Mouse (Mus musculus): ENCODE data around the gene A430078G23Rik. TPM values are rescaled to one million over a fixed set of nuclear protein-coding genes. Genes with fewer than 3 reads are reported as not detected.
"Not testable (repeated sequence)": the region's sequence is repeated elsewhere in the genome, so short reads cannot be mapped to it uniquely, and the experiment has no call there.

Gene A430078G23Rik
- polyA plus RNA-seq, 1 experiment from 2014 or later: not detected

DNA sequence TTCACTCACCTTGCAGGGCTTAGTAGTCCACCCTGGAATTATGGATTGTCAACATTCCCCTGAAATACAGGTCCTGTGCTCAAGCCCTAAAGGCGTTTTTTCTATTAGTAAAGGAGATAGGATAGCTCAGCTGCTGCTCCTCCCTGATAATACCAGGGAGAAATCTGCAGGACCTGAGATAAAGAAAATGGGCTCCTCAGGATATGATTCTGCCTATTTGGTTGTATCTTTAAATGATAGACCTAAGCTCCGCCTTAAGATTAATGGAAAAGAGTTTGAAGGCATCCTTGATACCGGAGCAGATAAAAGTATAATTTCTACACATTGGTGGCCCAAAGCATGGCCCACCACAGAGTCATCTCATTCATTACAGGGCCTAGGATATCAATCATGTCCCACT is 12.5 kb upstream of the A430078G23Rik start:
- H3K4me2 ChIP-seq (replicated peaks; ENCODE audit: low read depth, low read length); H3K27ac ChIP-seq (ENCODE audit: low read depth, low read length); DNase-seq (ENCODE audit: low spot score); H3K9ac ChIP-seq (ENCODE audit: low read depth, low read length); H3K9me3 ChIP-seq (ENCODE audit: control insufficient read depth, low read length); H3K36me3 ChIP-seq (ENCODE audit: control insufficient read depth, insufficient read depth, low read length); H3K27me3 ChIP-seq (ENCODE audit: control insufficient read depth, insufficient read depth, low read length); ATAC-seq (ENCODE audit: low FRiP score); H3K4me1 ChIP-seq (replicated peaks; ENCODE audit: control insufficient read depth, insufficient read depth, low read length); H3K4me3 ChIP-seq (ENCODE audit: low read depth, low read length): not testable (repeated sequence)
- WGBS: 92% methylated on average over 1 of the region's 3 CpGs

GRCm38 (mm10) chr8:3345337-3345736 is 7.9 kb upstream of the A430078G23Rik start:
- Histone ChIP-seq H3K4me3 (ENCODE audit: low read depth, low read length) (no peak overlapping the region), H3K4me1 (replicated peaks; ENCODE audit: control insufficient read depth, insufficient read depth, low read length) (no peaks in the 10 kb centered on the region), H3K9me3 (ENCODE audit: control insufficient read depth, low read length) (no peaks in the 10 kb centered on the region), H3K27me3 (ENCODE audit: control insufficient read depth, insufficient read depth, low read length) (no peaks in the 10 kb centered on the region), H3K27ac (ENCODE audit: low read depth, low read length) (no peak overlapping the region), H3K36me3 (ENCODE audit: control insufficient read depth, insufficient read depth, low read length) (no peaks in the 10 kb centered on the region), H3K9ac (ENCODE audit: low read depth, low read length) (no peak overlapping the region), H3K4me2 (replicated peaks; ENCODE audit: low read depth, low read length) (no peak overlapping the region)
- no peak for DNase-seq (ENCODE audit: low spot score)
- WGBS: 94% methylated on average over 6 of the region's 6 CpGs
- ATAC-seq (ENCODE audit: low FRiP score): no peak

DNA sequence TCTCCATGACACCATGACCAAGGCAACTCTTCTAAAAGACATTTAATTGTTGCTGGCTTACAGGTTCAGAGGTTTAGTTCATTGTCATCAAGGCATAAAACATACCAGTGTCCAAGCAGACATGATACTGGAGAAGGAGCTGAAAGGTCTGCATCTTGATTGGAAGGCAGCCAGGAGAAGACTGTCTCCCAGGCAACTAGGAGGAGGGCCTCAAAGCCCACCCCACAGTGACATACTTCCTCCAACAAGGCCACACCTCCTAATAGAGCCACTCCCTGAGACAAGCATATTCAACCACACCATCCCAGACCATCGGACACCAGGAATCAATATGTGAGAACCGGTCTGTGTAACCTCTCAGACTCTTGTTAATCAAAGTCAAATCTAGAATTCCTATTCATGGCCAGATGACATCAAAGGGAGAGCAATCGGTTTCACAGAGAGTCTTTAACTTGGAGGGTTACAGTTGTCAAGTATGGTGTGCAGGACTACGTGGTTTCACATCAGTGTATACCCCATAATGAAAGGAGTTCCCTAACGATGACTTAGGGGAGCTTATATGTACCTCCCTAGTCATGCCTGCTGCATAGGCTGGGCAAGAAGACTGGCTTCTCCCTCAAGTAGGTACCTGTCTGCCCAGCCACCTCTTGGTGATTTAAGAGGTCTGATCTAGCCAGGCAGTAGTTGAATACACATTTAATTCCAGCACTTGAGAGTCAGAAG is 6.4 kb upstream of the A430078G23Rik start:
- H3K27me3 ChIP-seq (ENCODE audit: control insufficient read depth, insufficient read depth, low read length): no peaks in the 10 kb centered on the region
- no peak overlapping the region for H3K4me2 ChIP-seq (replicated peaks; ENCODE audit: low read depth, low read length)
- ATAC-seq (ENCODE audit: low FRiP score) (no peak), DNase-seq (ENCODE audit: low spot score) (no peak)
- H3K9ac ChIP-seq (ENCODE audit: low read depth, low read length): no peak overlapping the region
- H3K36me3 ChIP-seq (ENCODE audit: control insufficient read depth, insufficient read depth, low read length): no peaks in the 10 kb centered on the region
- 83% methylated on average over 5 of the region's 5 CpGs for WGBS
- H3K4me1 ChIP-seq (replicated peaks; ENCODE audit: control insufficient read depth, insufficient read depth, low read length): no peaks in the 10 kb centered on the region
- no peak overlapping the region for H3K27ac ChIP-seq (ENCODE audit: low read depth, low read length)
- H3K4me3 ChIP-seq (ENCODE audit: low read depth, low read length): no peak overlapping the region
- no peaks in the 10 kb centered on the region for H3K9me3 ChIP-seq (ENCODE audit: control insufficient read depth, low read length)

GRCm38 (mm10) chr8:3348142-3348823 is 4.9 kb upstream of the A430078G23Rik start:
- DNase-seq (ENCODE audit: low spot score) (no peak), ATAC-seq (ENCODE audit: low FRiP score) (no peak)
- no peaks in the 10 kb centered on the region for H3K4me1 ChIP-seq (replicated peaks; ENCODE audit: control insufficient read depth, insufficient read depth, low read length)
- H3K4me3 ChIP-seq (ENCODE audit: low read depth, low read length): no peak overlapping the region
- 50% methylated on average over 13 of the region's 13 CpGs for WGBS
- no peaks in the 10 kb centered on the region for H3K36me3 ChIP-seq (ENCODE audit: control insufficient read depth, insufficient read depth, low read length)
- H3K27ac ChIP-seq (ENCODE audit: low read depth, low read length): no peak overlapping the region
- no peaks in the 10 kb centered on the region for H3K27me3 ChIP-seq (ENCODE audit: control insufficient read depth, insufficient read depth, low read length)
- no peak overlapping the region for H3K9ac ChIP-seq (ENCODE audit: low read depth, low read length)
- no peaks in the 10 kb centered on the region for H3K9me3 ChIP-seq (ENCODE audit: control insufficient read depth, low read length)
- no peak overlapping the region for H3K4me2 ChIP-seq (replicated peaks; ENCODE audit: low read depth, low read length)

- Histone ChIP-seq H3K9me3 (ENCODE audit: control insufficient read depth, low read length) (no peaks in the 10 kb centered on the region), H3K9ac (ENCODE audit: low read depth, low read length) (no peak overlapping the region), H3K4me1 (replicated peaks; ENCODE audit: control insufficient read depth, insufficient read depth, low read length) (no peaks in the 10 kb centered on the region), H3K27ac (ENCODE audit: low read depth, low read length) (no peak overlapping the region), H3K4me2 (replicated peaks; ENCODE audit: low read depth, low read length) (no peak overlapping the region), H3K27me3 (ENCODE audit: control insufficient read depth, insufficient read depth, low read length) (no peaks in the 10 kb centered on the region), H3K36me3 (ENCODE audit: control insufficient read depth, insufficient read depth, low read length) (no peaks in the 10 kb centered on the region), H3K4me3 (ENCODE audit: low read depth, low read length) (no peak overlapping the region)
- 69% methylated on average over 6 of the region's 6 CpGs for WGBS
- ATAC-seq (ENCODE audit: low FRiP score) (no peak), DNase-seq (ENCODE audit: low spot score) (no peak)
These were observed 2.5 kb upstream of the A430078G23Rik start for GRCm38 (mm10) chr8:3350747-3351146.

- H3K36me3 ChIP-seq (ENCODE audit: control insufficient read depth, insufficient read depth, low read length): no peaks in the 10 kb centered on the region
- no peak overlapping the region for H3K4me2 ChIP-seq (replicated peaks; ENCODE audit: low read depth, low read length)
- H3K27me3 ChIP-seq (ENCODE audit: control insufficient read depth, insufficient read depth, low read length): no peaks in the 10 kb centered on the region
- H3K9ac ChIP-seq (ENCODE audit: low read depth, low read length): no peak overlapping the region
- no peaks in the 10 kb centered on the region for H3K4me1 ChIP-seq (replicated peaks; ENCODE audit: control insufficient read depth, insufficient read depth, low read length)
- H3K4me3 ChIP-seq (ENCODE audit: low read depth, low read length): no peak overlapping the region
- ATAC-seq (ENCODE audit: low FRiP score) (no peak), DNase-seq (ENCODE audit: low spot score) (no peak)
- no peaks in the 10 kb centered on the region for H3K9me3 ChIP-seq (ENCODE audit: control insufficient read depth, low read length)
- H3K27ac ChIP-seq (ENCODE audit: low read depth, low read length): no peak overlapping the region
- 86% methylated on average over 6 of the region's 6 CpGs for WGBS
These were observed 500 bp upstream of the A430078G23Rik start for GRCm38 (mm10) chr8:3352715-3353114.

GRCm38 (mm10) chr8:3353811-3354442 is 712 bp downstream of the A430078G23Rik start:
- Histone ChIP-seq H3K36me3 (ENCODE audit: control insufficient read depth, insufficient read depth, low read length) (no peaks in the 10 kb centered on the region), H3K9me3 (ENCODE audit: control insufficient read depth, low read length) (no peaks in the 10 kb centered on the region), H3K27me3 (ENCODE audit: control insufficient read depth, insufficient read depth, low read length) (no peaks in the 10 kb centered on the region), H3K4me3 (ENCODE audit: low read depth, low read length) (no peak overlapping the region), H3K4me2 (replicated peaks; ENCODE audit: low read depth, low read length) (no peak overlapping the region), H3K9ac (ENCODE audit: low read depth, low read length) (no peak overlapping the region), H3K27ac (ENCODE audit: low read depth, low read length) (no peak overlapping the region), H3K4me1 (replicated peaks; ENCODE audit: control insufficient read depth, insufficient read depth, low read length) (no peaks in the 10 kb centered on the region)
- WGBS: 74% methylated on average over 6 of the region's 6 CpGs
- no peak for DNase-seq (ENCODE audit: low spot score)
- no peak for ATAC-seq (ENCODE audit: low FRiP score)

GRCm38 (mm10) chr8:3354443-3354812 is 1.2 kb downstream of the A430078G23Rik start:
- Histone ChIP-seq H3K4me2 (replicated peaks; ENCODE audit: low read depth, low read length) (no peak overlapping the region), H3K9me3 (ENCODE audit: control insufficient read depth, low read length) (no peaks in the 10 kb centered on the region)
- no peak for DNase-seq (ENCODE audit: low spot score)

DNA sequence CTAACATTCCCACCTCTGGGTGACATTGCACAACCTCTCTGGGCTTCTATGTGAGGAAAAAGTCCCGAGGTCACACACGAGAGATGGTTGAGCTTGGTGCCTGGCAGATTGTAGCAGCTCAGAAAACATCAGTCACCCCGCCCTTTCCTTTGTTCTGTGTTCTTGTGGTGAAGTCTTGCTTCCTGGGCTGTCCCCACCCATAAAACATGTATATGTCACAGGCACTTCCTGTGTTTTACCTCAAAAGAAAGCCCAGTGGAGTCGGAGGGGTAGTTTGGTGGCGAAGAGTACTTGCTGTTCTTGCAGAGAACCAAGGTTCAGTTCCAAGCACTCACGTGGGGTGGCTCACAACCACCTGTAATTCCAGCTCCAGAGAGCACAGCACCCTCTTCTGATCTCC is 2.4 kb downstream of the A430078G23Rik start:
- H3K4me3 ChIP-seq (ENCODE audit: low read depth, low read length): no peak overlapping the region
- H3K9ac ChIP-seq (ENCODE audit: low read depth, low read length): no peak overlapping the region
- no peaks in the 10 kb centered on the region for H3K4me1 ChIP-seq (replicated peaks; ENCODE audit: control insufficient read depth, insufficient read depth, low read length)
- no peaks in the 10 kb centered on the region for H3K36me3 ChIP-seq (ENCODE audit: control insufficient read depth, insufficient read depth, low read length)
- 86% methylated on average over 6 of the region's 6 CpGs for WGBS
- H3K27me3 ChIP-seq (ENCODE audit: control insufficient read depth, insufficient read depth, low read length): no peaks in the 10 kb centered on the region
- DNase-seq (ENCODE audit: low spot score) (no peak), ATAC-seq (ENCODE audit: low FRiP score) (no peak)
- H3K9me3 ChIP-seq (ENCODE audit: control insufficient read depth, low read length): no peaks in the 10 kb centered on the region
- H3K4me2 ChIP-seq (replicated peaks; ENCODE audit: low read depth, low read length): no peak overlapping the region
- H3K27ac ChIP-seq (ENCODE audit: low read depth, low read length): no peak overlapping the region

More at GRCm38 (mm10) chr8:3354443-3354812, 1.2 kb downstream of the A430078G23Rik start:
- Histone ChIP-seq H3K4me1 (replicated peaks; ENCODE audit: control insufficient read depth, insufficient read depth, low read length) (no peaks in the 10 kb centered on the region), H3K27ac (ENCODE audit: low read depth, low read length) (no peak overlapping the region), H3K4me3 (ENCODE audit: low read depth, low read length) (no peak overlapping the region), H3K9ac (ENCODE audit: low read depth, low read length) (no peak overlapping the region), H3K27me3 (ENCODE audit: control insufficient read depth, insufficient read depth, low read length) (no peaks in the 10 kb centered on the region), H3K36me3 (ENCODE audit: control insufficient read depth, insufficient read depth, low read length) (no peaks in the 10 kb centered on the region)
- WGBS: 71% methylated on average over 5 of the region's 5 CpGs
- no peak for ATAC-seq (ENCODE audit: low FRiP score)

All from hindbrain, embryonic 11.5 days (tissue).